Mouse (Mus musculus) neural tube, embryonic 12.5 days (tissue): ENCODE measurements around the gene C130032M10Rik. TPM values are rescaled to one million over a fixed set of nuclear protein-coding genes. Genes with fewer than 3 reads are reported as not detected.
A peak's percentile ranks its signal among the peaks of the same experiment; 100 is the strongest.

Experiments used
- ATAC-seq: fragments of 200-750 bp; cut with Nextera tagmentation; 2 replicates; pipeline ENCODE4 v1.8.0; 2017; ENCODE audit warnings: low read depth, mild to moderate bottlenecking, moderate TSS enrichment, moderate library complexity; ENCODE audit not compliant: low FRiP score
- H3K27ac ChIP-seq: fragments of 300-500 bp; sonication (generic); 2 replicates; pipeline ENCODE4 v1.5.1; 2016
- H3K27me3 ChIP-seq: fragments of 300-500 bp; sonication (generic); replicated peaks from 2 replicates; pipeline ENCODE4 v1.6.1; 2016; ENCODE audit warnings: mild to moderate bottlenecking
- H3K36me3 ChIP-seq: fragments of 300-500 bp; sonication (generic); 2 replicates; pipeline ENCODE4 v1.6.1; 2016; ENCODE audit warnings: mild to moderate bottlenecking
- H3K4me1 ChIP-seq: fragments of 300-500 bp; sonication (generic); 2 replicates; pipeline ENCODE4 v1.6.1; 2016
- H3K4me2 ChIP-seq: fragments of 300-500 bp; sonication (generic); replicated peaks from 2 replicates; pipeline ENCODE4 v1.6.1; 2016; ENCODE audit warnings: mild to moderate bottlenecking
- H3K4me3 ChIP-seq: fragments of 300-500 bp; sonication (generic); 2 replicates; pipeline ENCODE4 v1.5.1; 2016
- H3K9ac ChIP-seq: fragments of 300-500 bp; sonication (generic); 2 replicates; pipeline ENCODE4 v1.6.1; 2016; ENCODE audit warnings: mild to moderate bottlenecking
- H3K9me3 ChIP-seq: fragments of 300-500 bp; sonication (generic); 2 replicates; pipeline ENCODE4 v1.6.1; 2016; ENCODE audit warnings: mild to moderate bottlenecking
- WGBS: fragments of 180-500 bp; shearing (Covaris S2); methylation state at CpG from one replicate; pipeline ENCODE4 v1.1.7; 2016; 5-methylcytosine and 5-hydroxymethylcytosine counted together
- polyA plus RNA-seq: library from polyadenylated mRNA; unstranded; fragments of >200 nt; fragmentation: Nextera tagmentation; extraction: Ambion mirVana; gene quantifications from 2 replicates; pipeline ENCODE4 v1.2.1, GENCODE M21; 2016

The C130032M10Rik gene
- 0.28 and 0.29 TPM in 2 replicates for polyA plus RNA-seq

GRCm38 (mm10) chr9:114515364-114515763 is at the start of gene C130032M10Rik:
TSS of gene C130032M10Rik (plus strand) at chr9:114515697.
- H3K4me2 ChIP-seq = no peak within 1 kb of the TSS
- no peaks in the 10 kb centered on the region for H3K27me3 ChIP-seq
- no peak for ATAC-seq
- H3K9ac ChIP-seq = no peak within 1 kb of the TSS
- H3K4me1 ChIP-seq = 0 out of 2 replicates have a peak, but pooled peaks cover 3% of the 10 kb centered on the region
- H3K9me3 ChIP-seq = peaks cover 27% of the 10 kb centered on the region
- no peak within 1 kb of the TSS for H3K4me3 ChIP-seq
- peaks cover 49% of the 10 kb centered on the region for H3K36me3 ChIP-seq
- 88% methylated on average over 11 of the region's 11 CpGs for WGBS
- no peak within 1 kb of the TSS for H3K27ac ChIP-seq

GRCm38 (mm10) chr9:114466871-114467270 is 48.6 kb upstream of the C130032M10Rik start:
- ATAC-seq = no peak
- no peaks in the 10 kb centered on the region for H3K4me1 ChIP-seq
- H3K27ac ChIP-seq = no peak overlapping the region
- H3K27me3 ChIP-seq = no peaks in the 10 kb centered on the region
- 73% methylated on average over 7 of the region's 7 CpGs for WGBS
- H3K4me3 ChIP-seq = no peak overlapping the region
- H3K9ac ChIP-seq = no peak overlapping the region
- H3K9me3 ChIP-seq = no peaks in the 10 kb centered on the region
- H3K36me3 ChIP-seq = peaks cover 15% of the 10 kb centered on the region
- H3K4me2 ChIP-seq = no peak overlapping the region

GRCm38 (mm10) chr9:114468217-114468616 is 47.3 kb upstream of the C130032M10Rik start:
- H3K4me1 ChIP-seq = no peaks in the 10 kb centered on the region
- H3K27me3 ChIP-seq = no peaks in the 10 kb centered on the region
- H3K9ac ChIP-seq = no peak overlapping the region
- WGBS = 91% methylated on average over 5 of the region's 5 CpGs
- no peak for ATAC-seq
- no peaks in the 10 kb centered on the region for H3K9me3 ChIP-seq
- H3K36me3 ChIP-seq = peaks cover 15% of the 10 kb centered on the region
- no peak overlapping the region for H3K4me2 ChIP-seq
- H3K4me3 ChIP-seq = no peak overlapping the region
- no peak overlapping the region for H3K27ac ChIP-seq

- no peak for ATAC-seq
- Histone ChIP-seq H3K4me1 (no peaks in the 10 kb centered on the region), H3K36me3 (peaks cover 15% of the 10 kb centered on the region), H3K27me3 (no peaks in the 10 kb centered on the region), H3K4me2 (no peak overlapping the region), H3K9me3 (no peaks in the 10 kb centered on the region), H3K27ac (no peak overlapping the region), H3K4me3 (no peak overlapping the region), H3K9ac (no peak overlapping the region)
- WGBS = 94% methylated on average over 4 of the region's 4 CpGs
Observed at GRCm38 (mm10) chr9:114468701-114469100, 46.8 kb upstream of the C130032M10Rik start.

GRCm38 (mm10) chr9:114471892-114472291 is 43.6 kb upstream of the C130032M10Rik start:
- Histone ChIP-seq H3K9ac (no peak overlapping the region), H3K4me3 (no peak overlapping the region), H3K27me3 (no peaks in the 10 kb centered on the region), H3K9me3 (no peaks in the 10 kb centered on the region), H3K4me1 (no peaks in the 10 kb centered on the region), H3K27ac (no peak overlapping the region), H3K4me2 (no peak overlapping the region), H3K36me3 (no peaks in the 10 kb centered on the region)
- no peak for ATAC-seq
- 81% methylated on average over 7 of the region's 7 CpGs for WGBS

- 93% methylated on average over 9 of the region's 9 CpGs for WGBS
- Histone ChIP-seq H3K36me3 (no peaks in the 10 kb centered on the region), H3K9ac (no peak overlapping the region), H3K9me3 (no peaks in the 10 kb centered on the region), H3K4me3 (no peak overlapping the region), H3K4me2 (no peak overlapping the region), H3K27me3 (no peaks in the 10 kb centered on the region), H3K4me1 (no peaks in the 10 kb centered on the region), H3K27ac (no peak overlapping the region)
- ATAC-seq = no peak
Observed at GRCm38 (mm10) chr9:114477019-114477418, 38.5 kb upstream of the C130032M10Rik start.

- no peak overlapping the region for H3K4me3 ChIP-seq
- no peak overlapping the region for H3K4me2 ChIP-seq
- H3K9ac ChIP-seq = no peak overlapping the region
- H3K4me1 ChIP-seq = no peaks in the 10 kb centered on the region
- WGBS = 79% methylated on average over 3 of the region's 3 CpGs
- no peaks in the 10 kb centered on the region for H3K36me3 ChIP-seq
- H3K9me3 ChIP-seq = no peaks in the 10 kb centered on the region
- no peaks in the 10 kb centered on the region for H3K27me3 ChIP-seq
- no peak for ATAC-seq
- H3K27ac ChIP-seq = no peak overlapping the region
Observed at GRCm38 (mm10) chr9:114480940-114481339, 34.6 kb upstream of the C130032M10Rik start.

- no peak overlapping the region for H3K4me2 ChIP-seq
- ATAC-seq = no peak
- no peaks in the 10 kb centered on the region for H3K9me3 ChIP-seq
- no peaks in the 10 kb centered on the region for H3K27me3 ChIP-seq
- H3K27ac ChIP-seq = no peak overlapping the region
- no peak overlapping the region for H3K9ac ChIP-seq
- 81% methylated on average over 5 of the region's 5 CpGs for WGBS
- H3K4me1 ChIP-seq = no peaks in the 10 kb centered on the region
- no peak overlapping the region for H3K4me3 ChIP-seq
- no peaks in the 10 kb centered on the region for H3K36me3 ChIP-seq
Observed at GRCm38 (mm10) chr9:114484771-114485170, 30.7 kb upstream of the C130032M10Rik start.

GRCm38 (mm10) chr9:114486808-114487207 is 28.7 kb upstream of the C130032M10Rik start:
- Histone ChIP-seq H3K4me2 (no peak overlapping the region), H3K9me3 (no peaks in the 10 kb centered on the region), H3K9ac (no peak overlapping the region)

GRCm38 (mm10) chr9:114487481-114488258 is 27.8 kb upstream of the C130032M10Rik start:
- no peak overlapping the region for H3K9ac ChIP-seq
- ATAC-seq = no peak
- H3K9me3 ChIP-seq = no peaks in the 10 kb centered on the region
- H3K27me3 ChIP-seq = no peaks in the 10 kb centered on the region
- no peak overlapping the region for H3K4me2 ChIP-seq
- H3K27ac ChIP-seq = no peak overlapping the region
- no peaks in the 10 kb centered on the region for H3K4me1 ChIP-seq
- 88% methylated on average over 23 of the region's 23 CpGs for WGBS
- H3K36me3 ChIP-seq = no peaks in the 10 kb centered on the region
- no peak overlapping the region for H3K4me3 ChIP-seq

More at GRCm38 (mm10) chr9:114486808-114487207, 28.7 kb upstream of the C130032M10Rik start:
- no peaks in the 10 kb centered on the region for H3K36me3 ChIP-seq
- no peak overlapping the region for H3K27ac ChIP-seq
- WGBS = 87% methylated on average over 4 of the region's 4 CpGs
- no peaks in the 10 kb centered on the region for H3K27me3 ChIP-seq
- H3K4me1 ChIP-seq = no peaks in the 10 kb centered on the region
- H3K4me3 ChIP-seq = no peak overlapping the region
- no peak for ATAC-seq

GRCm38 (mm10) chr9:114496469-114496868 is 19.0 kb upstream of the C130032M10Rik start:
- Histone ChIP-seq H3K9me3 (no peaks in the 10 kb centered on the region), H3K4me2 (no peak overlapping the region), H3K4me3 (no peak overlapping the region), H3K4me1 (no peaks in the 10 kb centered on the region; the same call in 1 of the 2 replicates), H3K36me3 (no peaks in the 10 kb centered on the region), H3K9ac (no peak overlapping the region), H3K27ac (no peak overlapping the region), H3K27me3 (no peaks in the 10 kb centered on the region)
- 85% methylated on average over 7 of the region's 7 CpGs for WGBS
- no peak for ATAC-seq

- Histone ChIP-seq H3K27me3 (no peaks in the 10 kb centered on the region), H3K9me3 (no peaks in the 10 kb centered on the region), H3K27ac (no peak overlapping the region), H3K36me3 (no peaks in the 10 kb centered on the region), H3K9ac (no peak overlapping the region), H3K4me1 (no peaks in the 10 kb centered on the region; the same call in 1 of the 2 replicates), H3K4me2 (peak overlapping the region; percentile 38), H3K4me3 (no peak overlapping the region)
- ATAC-seq = no peak
- WGBS = 10% methylated on average over 11 of the region's 11 CpGs
Observed at GRCm38 (mm10) chr9:114498218-114498617, 17.3 kb upstream of the C130032M10Rik start.
